Mouse (Mus musculus) limb, embryonic 10.5 days (tissue): ENCODE data around the gene Ppfia3. TPM values are rescaled to one million over a fixed set of nuclear protein-coding genes. Genes with fewer than 3 reads are reported as not detected.
A peak's percentile ranks its signal among the peaks of the same experiment; 100 is the strongest.

Experiments
- DNase-seq: peaks from one replicate; pipeline ENCODE4 v3.0.0-alpha.2; 2017; ENCODE audit warnings: low spot score
- H3K27ac ChIP-seq: fragments of 300-500 bp; sonication (generic); 2 replicates; pipeline ENCODE4 v1.5.1; 2016; ENCODE audit warnings: mild to moderate bottlenecking
- H3K27me3 ChIP-seq: fragments of 300-500 bp; sonication (generic); 2 replicates; pipeline ENCODE4 v1.6.1; 2016; ENCODE audit warnings: low read depth, mild to moderate bottlenecking; ENCODE audit not compliant: poor library complexity, severe bottlenecking
- H3K36me3 ChIP-seq: fragments of 300-500 bp; sonication (generic); 2 replicates; pipeline ENCODE4 v1.6.1; 2016; ENCODE audit warnings: mild to moderate bottlenecking, moderate library complexity
- H3K4me1 ChIP-seq: fragments of 300-500 bp; sonication (generic); 2 replicates; pipeline ENCODE4 v1.6.1; 2016
- H3K4me3 ChIP-seq: fragments of 300-500 bp; sonication (generic); 2 replicates; pipeline ENCODE4 v1.5.1; 2016; ENCODE audit warnings: mild to moderate bottlenecking, moderate library complexity
- H3K9me3 ChIP-seq: fragments of 300-500 bp; sonication (generic); replicated peaks from 2 replicates; pipeline ENCODE4 v1.6.1; 2016; ENCODE audit warnings: mild to moderate bottlenecking
- WGBS: fragments of 180-500 bp; shearing (Covaris S2); methylation state at CpG from one replicate; pipeline ENCODE4 v1.1.7; 2016; 5-methylcytosine and 5-hydroxymethylcytosine counted together
- polyA plus RNA-seq: library from polyadenylated mRNA; unstranded; fragments of >200 nt; fragmentation: Nextera tagmentation; extraction: Ambion mirVana; gene quantifications from 2 replicates; pipeline ENCODE4 v1.2.1, GENCODE M21; 2016

Ppfia3 gene
- polyA plus RNA-seq, result 2.4 and 5.3 TPM in 2 replicates

GRCm38 (mm10) chr7:45366652-45367019 lies at the start of gene Ppfia3:
Gene Ppfia3, minus strand, starts transcription at chr7:45367019.
- H3K27ac ChIP-seq, result peak within 1 kb of the TSS; percentile 68
- under 1% methylated on average over 25 of the region's 26 CpGs for WGBS
- H3K27me3 ChIP-seq, result peaks cover 80% of the 10 kb centered on the region
- H3K4me3 ChIP-seq, result peak within 1 kb of the TSS; percentile 68
- H3K36me3 ChIP-seq, result peaks cover 3% of the 10 kb centered on the region; the same call in 1 of the 2 replicates
- peaks cover 55% of the 10 kb centered on the region for H3K4me1 ChIP-seq
- no peaks in the 10 kb centered on the region for H3K9me3 ChIP-seq
- no peak for DNase-seq

- peaks cover 100% of the 10 kb centered on the region for H3K27me3 ChIP-seq
- DNase-seq, result no peak
- no peaks in the 10 kb centered on the region for H3K9me3 ChIP-seq
- H3K27ac ChIP-seq, result peak overlapping the region; percentile 57; the same call in 1 of the 2 replicates
- 11% methylated on average over 37 of the region's 37 CpGs for WGBS
- peaks cover 3% of the 10 kb centered on the region for H3K36me3 ChIP-seq
- peaks cover 47% of the 10 kb centered on the region for H3K4me1 ChIP-seq
- H3K4me3 ChIP-seq, result peak overlapping the region; percentile 28
These were observed 48.8 kb upstream of the Ppfia3 start for GRCm38 (mm10) chr7:45415636-45416035.

GRCm38 (mm10) chr7:45414740-45415224 lies 48.0 kb upstream of the Ppfia3 start:
- H3K4me3 ChIP-seq, result no peak overlapping the region
- WGBS, result 37% methylated on average over 12 of the region's 12 CpGs
- peaks cover 100% of the 10 kb centered on the region for H3K27me3 ChIP-seq
- no peaks in the 10 kb centered on the region for H3K36me3 ChIP-seq
- no peak overlapping the region for H3K27ac ChIP-seq
- peaks cover 39% of the 10 kb centered on the region for H3K4me1 ChIP-seq
- H3K9me3 ChIP-seq, result no peaks in the 10 kb centered on the region
- DNase-seq, result no peak

DNA sequence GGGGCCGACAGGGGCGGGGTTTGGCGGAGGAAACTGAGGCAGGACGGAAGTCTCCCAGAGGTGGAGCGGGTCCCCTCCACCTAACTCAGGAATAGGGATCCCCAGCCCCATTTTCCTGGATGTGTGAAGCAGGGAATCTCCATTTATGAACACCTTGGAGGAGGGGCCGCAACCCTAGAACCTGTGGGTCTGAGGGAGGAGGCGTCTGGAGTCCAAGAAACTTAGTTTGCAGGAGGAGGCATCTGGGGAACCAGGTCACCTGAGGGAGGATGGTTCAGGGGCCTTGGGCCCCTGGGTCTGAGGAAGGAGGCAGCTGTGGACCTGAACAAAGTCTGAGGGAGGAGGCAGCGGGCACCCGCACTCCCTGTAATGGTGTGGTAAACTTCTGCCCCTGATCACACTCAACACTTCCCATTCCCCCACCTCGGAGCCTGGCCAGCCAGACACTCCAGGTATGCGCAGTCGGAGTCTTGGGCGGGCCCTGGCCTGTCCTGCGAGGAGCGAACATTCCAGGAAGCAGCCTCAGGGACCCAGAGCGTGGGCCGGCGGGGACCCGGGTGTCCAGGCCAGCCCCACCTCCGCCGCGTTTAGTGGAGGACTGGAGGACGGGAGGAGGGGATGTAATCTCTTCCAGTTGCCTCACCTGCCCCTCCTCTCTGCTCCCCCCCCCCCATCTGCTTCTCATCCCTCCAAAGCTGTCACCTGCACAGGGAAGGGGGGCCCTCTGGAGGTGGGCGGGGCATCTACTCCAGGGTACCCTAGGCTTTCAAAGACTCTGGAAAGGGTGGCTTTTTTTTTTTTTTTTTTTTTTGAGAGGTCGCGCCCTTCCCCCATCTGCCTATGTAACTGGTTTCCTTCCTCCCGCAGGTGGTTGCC lies 47.3 kb upstream of the Ppfia3 start:
- Histone ChIP-seq H3K4me3 (peak overlapping the region; percentile 67), H3K27me3 (peaks cover 100% of the 10 kb centered on the region), H3K4me1 (peaks cover 37% of the 10 kb centered on the region), H3K9me3 (no peaks in the 10 kb centered on the region), H3K27ac (peak overlapping the region; percentile 76), H3K36me3 (no peaks in the 10 kb centered on the region)
- peak; percentile 60 for DNase-seq
- 2% methylated on average over 27 of the region's 27 CpGs for WGBS

GRCm38 (mm10) chr7:45413113-45413863 lies 46.5 kb upstream of the Ppfia3 start, which contains the start of gene Ntf5:
Gene Ntf5, plus strand, starts transcription at chr7:45413695.
- H3K36me3 ChIP-seq, result no peaks in the 10 kb centered on the region
- no peaks in the 10 kb centered on the region for H3K9me3 ChIP-seq
- peaks cover 36% of the 10 kb centered on the region for H3K4me1 ChIP-seq
- peak within 1 kb of the TSS; percentile 67 for H3K4me3 ChIP-seq
- DNase-seq, result peak; percentile 72
- 2% methylated on average over 45 of the region's 45 CpGs for WGBS
- H3K27ac ChIP-seq, result peak within 1 kb of the TSS; percentile 76
- peaks cover 100% of the 10 kb centered on the region for H3K27me3 ChIP-seq

DNA sequence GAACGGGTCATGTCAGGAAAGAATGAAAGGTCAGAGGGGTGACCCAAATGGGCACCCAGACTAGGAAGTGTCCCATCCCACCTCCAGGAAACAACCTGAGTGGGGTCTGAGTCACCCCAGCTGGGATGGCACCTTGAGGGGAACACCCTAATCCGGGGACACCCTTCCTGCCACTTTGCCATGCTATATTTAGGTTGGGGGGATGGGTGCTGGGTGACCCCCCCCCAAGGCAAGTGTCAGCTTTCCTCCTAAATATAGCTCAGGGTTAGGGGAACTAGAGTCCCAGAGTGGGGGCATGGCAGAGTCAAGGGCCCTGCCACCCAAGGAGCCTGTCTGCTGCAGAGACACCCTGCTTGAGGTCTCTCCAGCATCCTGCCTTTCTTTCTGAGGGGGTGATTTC lies 45.6 kb upstream of the Ppfia3 start:
- no peaks in the 10 kb centered on the region for H3K36me3 ChIP-seq
- H3K27me3 ChIP-seq, result peaks cover 100% of the 10 kb centered on the region
- 84% methylated on average over 2 of the region's 2 CpGs for WGBS
- H3K4me1 ChIP-seq, result peaks cover 27% of the 10 kb centered on the region
- no peak overlapping the region for H3K4me3 ChIP-seq
- no peak for DNase-seq
- no peak overlapping the region for H3K27ac ChIP-seq
- no peaks in the 10 kb centered on the region for H3K9me3 ChIP-seq

DNA sequence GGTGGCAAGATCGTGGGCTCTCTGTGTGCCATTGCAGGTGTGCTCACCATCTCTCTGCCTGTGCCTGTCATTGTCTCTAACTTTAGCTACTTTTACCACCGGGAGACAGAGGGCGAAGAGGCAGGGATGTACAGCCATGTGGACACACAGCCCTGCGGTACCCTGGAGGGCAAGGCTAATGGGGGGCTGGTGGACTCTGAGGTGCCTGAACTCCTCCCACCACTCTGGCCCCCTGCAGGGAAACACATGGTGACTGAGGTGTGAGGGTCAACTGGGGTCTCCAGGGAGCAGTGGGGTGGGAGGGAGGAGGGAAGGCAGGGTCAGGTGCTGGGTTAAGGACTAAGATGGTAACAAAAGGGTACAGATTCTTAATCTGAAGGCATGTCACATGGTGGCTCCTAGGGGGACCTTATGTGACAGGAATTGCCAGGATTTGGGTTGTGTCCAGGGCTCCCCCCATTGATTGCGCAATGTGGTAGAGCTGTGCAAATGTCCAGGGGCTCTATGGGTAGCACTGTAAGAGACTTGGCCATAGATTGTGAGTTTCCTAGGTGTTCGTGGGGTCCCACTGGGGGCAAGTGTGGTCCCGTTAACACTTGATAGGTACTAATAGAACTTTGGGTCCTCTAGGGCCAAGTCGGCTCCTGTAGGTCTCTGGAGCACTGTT lies 42.8 kb upstream of the Ppfia3 start:
- H3K9me3 ChIP-seq, result no peaks in the 10 kb centered on the region
- no peak overlapping the region for H3K27ac ChIP-seq
- WGBS, result 87% methylated on average over 8 of the region's 8 CpGs
- no peak overlapping the region for H3K4me3 ChIP-seq
- H3K4me1 ChIP-seq, result peaks cover 25% of the 10 kb centered on the region
- H3K27me3 ChIP-seq, result peaks cover 99% of the 10 kb centered on the region
- H3K36me3 ChIP-seq, result no peaks in the 10 kb centered on the region
- no peak for DNase-seq

DNA sequence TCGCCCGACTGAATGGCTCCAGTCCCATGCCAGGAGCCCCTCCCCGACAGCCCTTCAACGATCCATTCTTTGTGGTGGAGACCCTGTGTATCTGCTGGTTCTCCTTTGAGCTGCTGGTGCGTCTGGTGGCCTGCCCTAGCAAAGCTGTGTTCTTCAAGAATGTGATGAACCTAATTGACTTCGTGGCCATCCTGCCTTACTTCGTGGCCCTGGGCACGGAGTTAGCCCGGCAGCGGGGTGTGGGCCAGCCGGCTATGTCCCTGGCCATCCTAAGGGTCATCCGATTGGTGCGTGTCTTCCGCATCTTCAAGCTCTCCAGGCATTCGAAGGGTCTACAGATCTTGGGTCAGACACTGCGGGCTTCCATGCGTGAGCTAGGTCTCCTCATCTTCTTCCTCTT lies 42.1 kb upstream of the Ppfia3 start:
- WGBS, result 89% methylated on average over 17 of the region's 17 CpGs
- Histone ChIP-seq H3K9me3 (no peaks in the 10 kb centered on the region), H3K27ac (no peak overlapping the region), H3K4me3 (no peak overlapping the region), H3K36me3 (no peaks in the 10 kb centered on the region), H3K27me3 (peaks cover 93% of the 10 kb centered on the region), H3K4me1 (peaks cover 18% of the 10 kb centered on the region)
- DNase-seq, result no peak

DNA sequence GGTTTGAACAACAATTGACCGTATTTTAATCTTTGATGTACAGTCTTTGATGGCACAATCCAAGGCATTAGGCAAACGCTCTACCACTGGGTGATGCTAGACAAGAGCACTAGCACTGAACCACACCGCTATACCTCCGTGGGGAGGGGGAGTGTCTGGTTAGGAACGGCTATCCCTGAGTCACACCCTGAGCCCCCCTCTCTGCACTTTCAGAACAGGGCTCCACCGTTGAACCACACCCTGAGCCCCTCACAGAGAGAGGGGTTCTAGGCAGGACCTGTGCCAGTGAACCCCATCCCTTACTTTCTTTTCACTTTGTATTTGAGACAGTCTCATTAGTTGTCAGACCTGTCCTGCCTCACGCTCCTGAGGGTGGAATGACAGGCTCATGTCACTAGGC lies 41.5 kb upstream of the Ppfia3 start:
- H3K27ac ChIP-seq, result no peak overlapping the region
- no peak overlapping the region for H3K4me3 ChIP-seq
- no peak for DNase-seq
- no peaks in the 10 kb centered on the region for H3K36me3 ChIP-seq
- no peaks in the 10 kb centered on the region for H3K9me3 ChIP-seq
- H3K27me3 ChIP-seq, result peaks cover 87% of the 10 kb centered on the region
- 75% methylated on average over 7 of the region's 7 CpGs for WGBS
- peaks cover 13% of the 10 kb centered on the region for H3K4me1 ChIP-seq

- WGBS, result 81% methylated on average over 10 of the region's 10 CpGs
- no peak overlapping the region for H3K4me3 ChIP-seq
- no peaks in the 10 kb centered on the region for H3K9me3 ChIP-seq
- no peak overlapping the region for H3K27ac ChIP-seq
- peaks cover 81% of the 10 kb centered on the region for H3K27me3 ChIP-seq
- H3K36me3 ChIP-seq, result no peaks in the 10 kb centered on the region
- DNase-seq, result no peak
- H3K4me1 ChIP-seq, result peaks cover 8% of the 10 kb centered on the region
These were observed 41.0 kb upstream of the Ppfia3 start for GRCm38 (mm10) chr7:45407836-45408235.

- DNase-seq, result no peak
- peaks cover 68% of the 10 kb centered on the region for H3K27me3 ChIP-seq
These were observed 39.6 kb upstream of the Ppfia3 start for GRCm38 (mm10) chr7:45406157-45407156.

More at GRCm38 (mm10) chr7:45406157-45407156, 39.6 kb upstream of the Ppfia3 start:
- Histone ChIP-seq H3K4me3 (peak overlapping the region; percentile 44), H3K36me3 (no peaks in the 10 kb centered on the region), H3K27ac (peak overlapping the region; percentile 27; the same call in 1 of the 2 replicates), H3K4me1 (peaks cover 8% of the 10 kb centered on the region), H3K9me3 (no peaks in the 10 kb centered on the region)
- WGBS, result 3% methylated on average over 114 of the region's 114 CpGs
